Mouse (Mus musculus): ENCODE data around the gene A730015C16Rik.

The A730015C16Rik gene

GRCm38 (mm10) chr4:108830698-108831097 is 17.7 kb downstream of the A730015C16Rik start:
- no peak for DNase-seq (ENCODE audit: low spot score in 2 of 2)

DNA sequence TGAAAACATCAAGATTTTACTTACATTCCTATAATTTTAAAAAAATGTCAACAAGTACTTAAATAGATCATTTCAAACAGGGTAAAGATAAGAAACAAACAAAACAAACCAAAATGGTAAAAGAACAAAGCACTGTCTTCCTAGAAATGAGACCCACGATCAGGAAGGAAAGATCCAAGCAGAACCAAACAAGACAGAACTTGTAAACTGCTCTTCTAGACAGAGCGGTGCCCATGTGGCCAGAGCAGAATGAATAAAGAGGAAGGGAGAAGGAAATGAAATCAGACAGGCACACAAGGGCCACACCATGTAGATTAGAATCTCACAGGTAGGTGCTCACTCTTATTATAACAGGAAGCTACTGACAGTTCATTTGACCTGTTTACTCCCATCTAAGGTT is 21.8 kb downstream of the A730015C16Rik start:
- no peak for DNase-seq (ENCODE audit: low spot score in 2 of 2)

DNA sequence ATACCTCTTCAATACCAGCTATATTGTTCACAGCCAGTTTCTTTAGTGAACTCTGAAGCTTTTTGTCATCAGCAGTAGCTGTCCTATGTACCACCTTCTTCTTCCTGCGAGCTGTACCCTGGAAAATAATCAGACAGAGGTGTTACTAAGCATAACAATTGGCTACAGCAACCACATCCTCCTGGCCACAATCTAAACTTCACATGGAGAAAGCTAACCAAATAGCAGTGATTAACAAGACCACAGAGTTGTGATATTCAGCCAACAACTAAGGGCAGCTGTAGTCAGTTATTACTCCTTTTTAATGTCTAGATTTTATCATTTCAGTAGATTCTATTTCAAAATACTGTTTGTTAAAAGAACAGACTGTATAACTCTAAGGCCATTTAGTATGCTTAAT is 22.3 kb downstream of the A730015C16Rik start:
- no peak for DNase-seq (ENCODE audit: low spot score in 2 of 2)

GRCm38 (mm10) chr4:108825677-108826076 is 22.7 kb downstream of the A730015C16Rik start:
- no peak for DNase-seq (ENCODE audit: low spot score in 2 of 2)

- no peak for DNase-seq (ENCODE audit: low spot score in 2 of 2)
Observed at GRCm38 (mm10) chr4:108811550-108811949, 36.9 kb downstream of the A730015C16Rik start.

- DNase-seq (ENCODE audit: low spot score in 2 of 2) = no peak
Observed at GRCm38 (mm10) chr4:108811142-108811541, 37.3 kb downstream of the A730015C16Rik start.

GRCm38 (mm10) chr4:108803535-108803934 is 44.9 kb downstream of the A730015C16Rik start:
- no peak for DNase-seq (ENCODE audit: low spot score in 2 of 2)

DNA sequence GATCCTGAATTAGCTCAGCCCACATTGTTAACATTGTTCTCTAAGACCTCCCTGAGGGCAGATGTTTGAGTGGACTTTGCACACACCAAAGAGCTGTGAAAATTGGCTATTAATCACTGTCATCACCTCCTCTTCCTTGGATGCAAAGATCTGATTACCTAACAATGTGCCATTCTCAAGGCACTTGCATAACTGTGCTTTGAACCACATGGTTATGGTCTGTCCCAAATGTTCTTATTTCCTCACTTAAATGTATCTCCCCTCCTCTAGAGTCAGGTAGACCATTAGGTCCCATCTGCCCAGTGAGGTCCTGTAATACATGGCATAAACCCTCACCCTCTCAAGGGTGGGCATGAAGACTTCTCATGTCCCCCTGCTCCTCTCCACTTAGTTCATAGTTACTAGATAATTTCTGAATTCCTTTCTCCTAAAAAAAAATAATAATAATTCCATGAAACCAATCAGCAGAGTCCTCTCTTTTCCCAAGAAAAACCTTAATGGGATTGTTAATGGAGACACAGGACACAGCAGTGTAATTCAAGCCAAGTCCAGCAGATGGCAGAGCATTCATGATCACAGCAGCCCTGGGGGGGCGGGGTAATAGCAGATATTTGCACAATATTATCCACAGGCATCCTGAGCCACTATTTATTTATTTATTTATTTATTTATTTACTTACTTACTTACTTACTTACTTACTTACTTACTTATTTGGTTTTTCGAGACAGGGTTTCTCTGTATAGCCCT is 50.2 kb downstream of the A730015C16Rik start:
- DNase-seq (ENCODE audit: low spot score in 2 of 2) = peak; percentile 7 to 34
